Mouse (Mus musculus) liver, adult 2 months (tissue): ENCODE data around the gene Gm20388.

Source experiments
- CTCF ChIP-seq: fragments of 200-500 bp; IDR thresholded peaks from 2 replicates; pipeline ENCODE4 v1.5.1; 2011; ENCODE audit warnings: low read depth, low read length, control low read depth
- POLR2A ChIP-seq: fragments of 200-500 bp; IDR thresholded peaks from 2 replicates; pipeline ENCODE4 v1.6.1; 2011; ENCODE audit warnings: low read length, control low read depth; ENCODE audit not compliant: insufficient read depth; ENCODE audit errors: extremely low read depth

DNA sequence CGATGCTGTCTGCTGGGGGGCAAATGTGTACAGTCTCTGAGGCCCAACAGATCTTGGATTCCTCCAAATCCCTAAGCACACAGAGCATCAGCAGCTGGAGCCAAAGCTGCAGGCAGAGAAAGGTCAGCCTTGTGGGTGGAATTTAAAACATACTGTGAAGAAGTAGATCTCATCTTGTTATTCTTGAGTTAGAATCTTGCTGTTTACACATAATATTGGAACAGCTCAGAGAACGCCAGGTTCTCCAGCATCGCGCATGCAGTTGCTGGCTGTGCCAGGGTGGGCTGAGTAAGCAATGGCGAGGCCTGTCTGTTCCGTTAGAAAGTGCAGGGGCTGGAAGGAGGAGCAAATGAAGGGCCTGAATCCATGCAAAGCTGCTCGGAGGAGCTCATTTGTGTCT, 3235.7 kb downstream of the Gm20388 start:
- TF ChIP-seq CTCF: no peak
- no peak for TF ChIP-seq POLR2A
